Mouse (Mus musculus) limb, embryonic 11.5 days (tissue): ENCODE data around the gene Pced1b. TPM values are rescaled to one million over a fixed set of nuclear protein-coding genes. Genes with fewer than 3 reads are reported as not detected.

Experiments
- ATAC-seq: fragments of 200-750 bp; cut with Nextera tagmentation; 2 replicates; pipeline ENCODE4 v1.8.0; 2017; ENCODE audit warnings: low read depth; ENCODE audit not compliant: insufficient number of reproducible peaks, low FRiP score, low TSS enrichment
- DNase-seq: peaks from one replicate; pipeline ENCODE4 v3.0.0-alpha.2; 2015; ENCODE audit warnings: low spot score
- H3K27ac ChIP-seq: fragments of 300-500 bp; sonication (generic); replicated peaks from 2 replicates; pipeline ENCODE4 v1.5.1; 2014; ENCODE audit warnings: low read depth, mild to moderate bottlenecking, low read length
- H3K27me3 ChIP-seq: fragments of 300-500 bp; sonication (generic); 2 replicates; pipeline ENCODE4 v1.6.1; 2014; ENCODE audit warnings: mild to moderate bottlenecking, low read length, mixed read lengths; ENCODE audit not compliant: control insufficient read depth, insufficient read depth
- H3K36me3 ChIP-seq: fragments of 300-500 bp; sonication (generic); 2 replicates; pipeline ENCODE4 v1.6.1; 2014; ENCODE audit warnings: mild to moderate bottlenecking, low read length, moderate library complexity, mixed read lengths; ENCODE audit not compliant: control insufficient read depth, insufficient read depth
- H3K4me1 ChIP-seq: fragments of 300-500 bp; sonication (generic); 2 replicates; pipeline ENCODE4 v1.6.1; 2014; ENCODE audit warnings: low read length, mixed read lengths; ENCODE audit not compliant: control insufficient read depth, insufficient read depth
- H3K4me2 ChIP-seq: fragments of 300-500 bp; sonication (generic); 2 replicates; pipeline ENCODE4 v1.6.1; 2014; ENCODE audit warnings: low read depth, mild to moderate bottlenecking, moderate library complexity; ENCODE audit not compliant: severe bottlenecking
- H3K4me3 ChIP-seq: fragments of 300-500 bp; sonication (generic); 2 replicates; pipeline ENCODE4 v1.5.1; 2014; ENCODE audit warnings: low read depth, low read length
- H3K9ac ChIP-seq: fragments of 300-500 bp; sonication (generic); 2 replicates; pipeline ENCODE4 v1.6.1; 2014; ENCODE audit warnings: mild to moderate bottlenecking, low read length
- H3K9me3 ChIP-seq: fragments of 300-500 bp; sonication (generic); 2 replicates; pipeline ENCODE4 v1.6.1; 2016; ENCODE audit warnings: low read length; ENCODE audit not compliant: control insufficient read depth
- WGBS: fragments of 180-500 bp; shearing (Covaris S2); extraction: QIAGEN DNeasy Blood & Tissue Kit; methylation state at CpG from one replicate; pipeline ENCODE4 v1.1.7; 2014; 5-methylcytosine and 5-hydroxymethylcytosine counted together
- polyA plus RNA-seq: library from polyadenylated mRNA; unstranded; fragments of >200 nt; fragmentation: Nextera tagmentation; extraction: Ambion mirVana; gene quantifications from 2 replicates; pipeline ENCODE4 v1.2.1, GENCODE M21; 2014

Pced1b gene
- polyA plus RNA-seq, 1 experiment from 2014 or later, result 4.2 TPM

- WGBS, result 37% methylated on average over 4 of the region's 4 CpGs
- H3K27me3 ChIP-seq, result no peaks in the 10 kb centered on the region
- no peak overlapping the region for H3K27ac ChIP-seq
- no peaks in the 10 kb centered on the region for H3K9me3 ChIP-seq
- no peak overlapping the region for H3K4me2 ChIP-seq
- no peaks in the 10 kb centered on the region for H3K36me3 ChIP-seq
- no peak overlapping the region for H3K4me3 ChIP-seq
- DNase-seq, result no peak
- no peaks in the 10 kb centered on the region for H3K4me1 ChIP-seq
- no peak for ATAC-seq
- H3K9ac ChIP-seq, result no peak overlapping the region
These were observed 185.3 kb downstream of the Pced1b start for GRCm38 (mm10) chr15:97432221-97432620.

Other genes with a start within 250 kb of the Pced1b start
- gene Slc38a4, start 191.2 kb upstream of the Pced1b start, polyA plus RNA-seq, result 73.8 and 75.6 TPM in 2 replicates
- gene Amigo2, start 180 bp downstream of the Pced1b start, polyA plus RNA-seq, result 4.0 and 4.4 TPM in 2 replicates